Mouse (Mus musculus): ENCODE results near the gene Sav1. TPM values are rescaled to one million over a fixed set of nuclear protein-coding genes. Genes with fewer than 3 reads are reported as not detected.

The Sav1 gene
- total RNA-seq (2012; rRNA removed), result 17.0 and 17.8 TPM in 2 replicates

DNA sequence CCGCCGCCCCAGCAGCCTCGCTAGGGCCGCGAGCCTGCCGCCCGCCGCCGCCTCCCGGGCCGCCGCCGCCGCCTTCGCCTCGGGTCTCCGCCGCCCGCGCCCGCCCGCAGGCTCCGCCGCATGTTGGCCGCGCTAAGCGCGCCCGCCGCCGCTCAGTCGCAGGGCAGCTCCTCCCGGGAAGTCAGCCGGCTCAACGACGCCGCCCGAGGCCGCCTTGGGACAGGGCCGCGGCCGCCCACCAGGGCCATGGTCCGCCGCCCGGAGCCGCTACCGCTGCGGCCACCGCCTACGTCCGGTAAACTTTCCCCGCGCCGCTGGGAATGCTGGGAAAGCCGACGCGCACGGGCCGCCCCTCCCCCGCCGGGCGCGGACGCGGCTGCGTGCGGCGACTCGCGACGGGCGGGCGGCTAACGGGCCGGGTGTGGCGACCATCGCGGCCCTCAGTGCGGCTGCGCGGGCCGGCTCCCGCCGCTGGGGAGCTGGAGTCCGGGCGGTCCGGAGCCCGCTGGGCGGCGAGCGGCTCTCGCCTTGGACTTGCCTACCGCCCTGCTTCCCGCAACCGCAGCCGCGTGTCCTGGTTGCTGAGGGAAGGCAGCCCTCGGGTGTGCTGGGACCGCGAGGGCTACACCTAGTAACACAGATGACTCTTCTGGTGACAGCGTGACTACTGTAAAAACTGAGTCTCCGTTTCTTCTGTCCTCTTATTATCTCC is at the start of gene Sav1:
Sav1 (minus strand) TSS at position 217 of the 712 bp plus-strand sequence.
- TF ChIP-seq MAFK (IDR thresholded peaks at IDR 0.05; ENCODE audit: insufficient read depth, low read depth, low read length), result no peak
- 0 out of 2 replicates have a peak, but pooled peaks have one; percentile 15 for TF ChIP-seq HCFC1 (IDR thresholded peaks at IDR 0.05; ENCODE audit: borderline replicate concordance, insufficient read depth, low read length)
- TF ChIP-seq CHD2 (IDR thresholded peaks at IDR 0.05; ENCODE audit: low read depth, low read length), result no peak
- TF ChIP-seq ZC3H11A (IDR thresholded peaks at IDR 0.05; ENCODE audit: borderline replicate concordance, low read depth, low read length), result no peak
- peak within 1 kb of the TSS; percentile 86 to 92 for H3K4me3 ChIP-seq (ENCODE audit: insufficient read depth in 1 of 2, low read depth in 1 of 2, low read length in 2 of 2, poor library complexity in 1 of 2, severe bottlenecking in 1 of 2)
- peak within 1 kb of the TSS; percentile 88 for H3K9ac ChIP-seq (ENCODE audit: insufficient read depth, low read depth, low read length, poor library complexity, severe bottlenecking)
- H3K27ac ChIP-seq (ENCODE audit: insufficient read depth, low read depth, low read length, poor library complexity, severe bottlenecking), result no peak within 1 kb of the TSS
- H3K36me3 ChIP-seq (ENCODE audit: control insufficient read depth, insufficient read depth, low read length, poor library complexity, severe bottlenecking), result peaks cover 3% of the 10 kb centered on the region
- peak; percentile 59 for DNase-seq (ENCODE audit: low read depth, low spot score)
- in situ Hi-C loops (cut with MboI; ENCODE audit: low sequenced_read_pairs in 2 of 2, unreplicated experiment in 2 of 2), result no loop called here
- H3K9me3 ChIP-seq (ENCODE audit: control insufficient read depth, insufficient read depth, low read depth, low read length), result no peaks in the 10 kb centered on the region
- no peaks in the 10 kb centered on the region for H3K4me1 ChIP-seq (ENCODE audit: control insufficient read depth in 2 of 2, insufficient read depth in 2 of 2, low read length in 2 of 2, poor library complexity in 1 of 2)

DNA sequence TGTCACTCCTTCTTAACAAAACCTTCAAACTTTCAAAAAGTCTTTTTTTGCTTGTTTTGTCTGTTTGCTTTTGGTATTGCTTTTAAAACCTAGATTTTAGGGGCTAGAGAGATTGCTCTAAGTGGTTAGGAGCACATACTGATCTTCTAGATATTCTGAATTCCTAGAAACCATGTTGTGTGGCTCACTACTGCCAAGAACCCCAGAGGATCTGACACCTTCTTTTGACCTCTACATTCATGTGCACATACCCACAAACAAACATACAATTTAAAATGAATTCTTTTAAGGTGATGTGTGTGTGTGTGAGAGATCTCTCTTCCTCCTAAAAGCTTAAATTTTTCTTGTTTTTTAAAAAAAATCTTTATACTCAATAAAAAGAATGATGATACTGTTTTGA is 39.4 kb upstream of the Sav1 start:
- H3K9ac ChIP-seq (ENCODE audit: insufficient read depth, low read depth, low read length, poor library complexity, severe bottlenecking), result no peak overlapping the region
- H3K9me3 ChIP-seq (ENCODE audit: control insufficient read depth, insufficient read depth, low read depth, low read length), result no peaks in the 10 kb centered on the region
- H3K27ac ChIP-seq (ENCODE audit: insufficient read depth, low read depth, low read length, poor library complexity, severe bottlenecking), result no peak overlapping the region
- H3K36me3 ChIP-seq (ENCODE audit: control insufficient read depth, insufficient read depth, low read length, poor library complexity, severe bottlenecking), result no peaks in the 10 kb centered on the region; the same call in 1 of the 2 replicates
- H3K4me3 ChIP-seq (ENCODE audit: insufficient read depth in 1 of 2, low read depth in 1 of 2, low read length in 2 of 2, poor library complexity in 1 of 2, severe bottlenecking in 1 of 2), result no peak overlapping the region
- in situ Hi-C loops (cut with MboI; ENCODE audit: low sequenced_read_pairs in 2 of 2, unreplicated experiment in 2 of 2), result no loop called here
- H3K4me1 ChIP-seq (ENCODE audit: control insufficient read depth in 2 of 2, insufficient read depth in 2 of 2, low read length in 2 of 2, poor library complexity in 1 of 2), result no peaks in the 10 kb centered on the region
- TF ChIP-seq ZC3H11A (IDR thresholded peaks at IDR 0.05; ENCODE audit: borderline replicate concordance, low read depth, low read length) (no peak), ZNF384 (IDR thresholded peaks at IDR 0.05; ENCODE audit: low read depth, low read length) (no peak), MAFK (IDR thresholded peaks at IDR 0.05; ENCODE audit: insufficient read depth, low read depth, low read length) (no peak), HCFC1 (IDR thresholded peaks at IDR 0.05; ENCODE audit: borderline replicate concordance, insufficient read depth, low read length) (no peak), CHD2 (IDR thresholded peaks at IDR 0.05; ENCODE audit: low read depth, low read length) (no peak)
- no peak for DNase-seq (ENCODE audit: low read depth, low spot score)

DNA sequence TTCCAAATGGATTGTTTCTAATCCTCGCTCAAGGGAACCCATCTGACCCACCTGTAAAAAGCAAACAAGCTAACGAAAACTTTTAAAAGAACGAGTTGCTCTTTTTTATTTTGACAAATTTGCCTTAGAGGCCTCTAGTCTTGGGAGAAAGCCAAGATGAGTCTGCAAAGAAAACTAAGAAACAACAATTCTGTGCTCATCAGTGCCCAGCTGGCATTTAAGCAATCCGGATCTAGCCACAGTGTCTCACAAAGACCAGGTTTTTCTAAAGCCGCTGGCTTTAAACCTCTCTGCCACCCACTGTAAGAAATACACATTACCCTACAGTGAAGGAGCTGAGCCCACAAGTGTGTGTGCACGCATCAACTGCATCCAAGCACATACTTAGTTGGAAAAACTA is 38.6 kb upstream of the Sav1 start:
- Histone ChIP-seq H3K4me3 (ENCODE audit: insufficient read depth in 1 of 2, low read depth in 1 of 2, low read length in 2 of 2, poor library complexity in 1 of 2, severe bottlenecking in 1 of 2) (no peak overlapping the region), H3K9me3 (ENCODE audit: control insufficient read depth, insufficient read depth, low read depth, low read length) (no peaks in the 10 kb centered on the region), H3K27ac (ENCODE audit: insufficient read depth, low read depth, low read length, poor library complexity, severe bottlenecking) (no peak overlapping the region), H3K9ac (ENCODE audit: insufficient read depth, low read depth, low read length, poor library complexity, severe bottlenecking) (no peak overlapping the region), H3K4me1 (ENCODE audit: control insufficient read depth in 2 of 2, insufficient read depth in 2 of 2, low read length in 2 of 2, poor library complexity in 1 of 2) (no peaks in the 10 kb centered on the region), H3K36me3 (ENCODE audit: control insufficient read depth, insufficient read depth, low read length, poor library complexity, severe bottlenecking) (no peaks in the 10 kb centered on the region; the same call in 1 of the 2 replicates)
- in situ Hi-C loops (cut with MboI; ENCODE audit: low sequenced_read_pairs in 2 of 2, unreplicated experiment in 2 of 2), result no loop called here
- TF ChIP-seq ZNF384 (IDR thresholded peaks at IDR 0.05; ENCODE audit: low read depth, low read length) (no peak), HCFC1 (IDR thresholded peaks at IDR 0.05; ENCODE audit: borderline replicate concordance, insufficient read depth, low read length) (no peak), ZC3H11A (IDR thresholded peaks at IDR 0.05; ENCODE audit: borderline replicate concordance, low read depth, low read length) (no peak), CHD2 (IDR thresholded peaks at IDR 0.05; ENCODE audit: low read depth, low read length) (no peak), MAFK (IDR thresholded peaks at IDR 0.05; ENCODE audit: insufficient read depth, low read depth, low read length) (no peak)
- no peak for DNase-seq (ENCODE audit: low read depth, low spot score)

DNA sequence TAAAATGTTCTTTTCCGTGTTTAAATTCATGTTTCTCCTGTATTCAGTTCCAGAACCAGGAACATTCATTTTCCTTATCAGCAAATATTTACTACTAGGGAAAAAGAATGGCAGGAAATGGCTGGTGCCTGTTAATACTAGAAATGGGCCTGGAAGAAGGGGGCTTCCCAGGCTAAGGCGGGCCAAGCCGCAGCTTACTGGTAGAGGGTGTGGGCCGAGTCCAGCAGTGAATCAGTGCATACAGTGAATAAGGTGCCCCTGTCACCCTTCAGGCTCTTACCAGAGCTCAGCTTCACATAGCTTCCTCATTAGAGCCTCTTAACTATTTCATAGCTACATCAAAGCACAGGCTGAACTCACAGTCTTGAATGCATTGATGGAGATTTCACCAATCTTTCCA is 36.8 kb upstream of the Sav1 start:
- no peak for TF ChIP-seq CHD2 (IDR thresholded peaks at IDR 0.05; ENCODE audit: low read depth, low read length)
- no peak for TF ChIP-seq MAFK (IDR thresholded peaks at IDR 0.05; ENCODE audit: insufficient read depth, low read depth, low read length)
- no peak for TF ChIP-seq ZNF384 (IDR thresholded peaks at IDR 0.05; ENCODE audit: low read depth, low read length)
- no peak for TF ChIP-seq ZC3H11A (IDR thresholded peaks at IDR 0.05; ENCODE audit: borderline replicate concordance, low read depth, low read length)
- no peak for TF ChIP-seq HCFC1 (IDR thresholded peaks at IDR 0.05; ENCODE audit: borderline replicate concordance, insufficient read depth, low read length)
- H3K9me3 ChIP-seq (ENCODE audit: control insufficient read depth, insufficient read depth, low read depth, low read length), result no peaks in the 10 kb centered on the region
- no peaks in the 10 kb centered on the region; the same call in 1 of the 2 replicates for H3K36me3 ChIP-seq (ENCODE audit: control insufficient read depth, insufficient read depth, low read length, poor library complexity, severe bottlenecking)
- no peak overlapping the region for H3K27ac ChIP-seq (ENCODE audit: insufficient read depth, low read depth, low read length, poor library complexity, severe bottlenecking)
- DNase-seq (ENCODE audit: low read depth, low spot score), result no peak
- H3K4me1 ChIP-seq (ENCODE audit: control insufficient read depth in 2 of 2, insufficient read depth in 2 of 2, low read length in 2 of 2, poor library complexity in 1 of 2), result no peaks in the 10 kb centered on the region
- in situ Hi-C loops (cut with MboI; ENCODE audit: low sequenced_read_pairs in 2 of 2, unreplicated experiment in 2 of 2), result no loop called here
- H3K4me3 ChIP-seq (ENCODE audit: insufficient read depth in 1 of 2, low read depth in 1 of 2, low read length in 2 of 2, poor library complexity in 1 of 2, severe bottlenecking in 1 of 2), result no peak overlapping the region
- no peak overlapping the region for H3K9ac ChIP-seq (ENCODE audit: insufficient read depth, low read depth, low read length, poor library complexity, severe bottlenecking)

Measured in ES-E14 (cell line).